Mouse (Mus musculus) regulatory T cell (primary cell): ENCODE data around the gene Tlr6.

Experiments
- in situ Hi-C: fragments of 300-600 bp; cut with MboI, MseI; formaldehyde crosslinking; loops from one replicate; pipeline ENCODE4 v1.15.1; 2025; ENCODE audit warnings: high pct_unique_total_duplicates

Tlr6 gene

GRCm38 (mm10) chr5:64932775-64933174 is 27.1 kb downstream of the Tlr6 start:
- in situ Hi-C loops: loop anchor here (5.0 kb wide), 1 partner anchor 45 kb away; no protein-coding TSS in a partner anchor

DNA sequence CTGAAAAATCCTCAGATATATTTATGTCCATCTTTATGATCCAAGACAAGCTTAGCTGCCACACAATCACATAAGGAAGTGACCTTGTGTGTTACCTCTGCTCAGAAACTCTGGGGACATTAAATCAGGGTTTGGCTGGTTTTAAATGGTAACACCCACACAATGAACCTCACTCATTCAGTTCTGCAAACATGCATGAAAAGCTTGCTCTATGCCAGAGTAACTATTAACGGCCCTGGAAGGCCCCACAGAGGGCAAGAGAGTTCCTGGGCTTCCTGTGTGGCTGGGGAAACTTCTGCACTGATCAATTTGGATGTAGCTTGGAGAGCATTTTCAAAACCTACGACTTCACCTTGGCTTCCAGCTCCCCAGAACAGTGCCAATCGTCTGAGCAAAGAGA is 27.7 kb downstream of the Tlr6 start:
- in situ Hi-C loops: loop anchor here (5.0 kb wide), 1 partner anchor 45 kb away; no protein-coding TSS in a partner anchor

- in situ Hi-C loops: no loop called here
Observed at GRCm38 (mm10) chr5:64922891-64923381, 37.0 kb downstream of the Tlr6 start.

- in situ Hi-C loops: no loop called here
Observed at GRCm38 (mm10) chr5:64918616-64919597, 41.0 kb downstream of the Tlr6 start.

GRCm38 (mm10) chr5:64917721-64918120 is 42.2 kb downstream of the Tlr6 start:
- in situ Hi-C loops: no loop called here

DNA sequence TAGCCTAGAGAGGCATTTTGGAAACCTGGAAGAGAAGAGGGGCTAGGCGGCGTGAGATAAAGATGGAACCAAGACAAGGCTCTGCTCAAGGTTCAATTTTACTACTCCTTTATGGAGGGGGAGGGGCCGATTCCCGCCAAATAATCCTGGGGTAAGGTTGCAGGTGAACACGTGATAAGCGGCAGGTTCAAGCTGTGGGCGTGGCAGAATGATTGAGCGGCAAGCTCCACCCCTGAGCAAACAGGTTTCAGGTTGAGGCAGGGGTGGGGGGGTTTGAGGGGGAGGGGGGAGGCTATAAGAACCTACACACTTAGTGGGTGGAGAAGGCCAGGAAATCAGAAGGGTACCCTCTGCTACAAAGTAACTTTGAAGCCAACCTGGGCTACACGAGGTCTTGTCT is 42.7 kb downstream of the Tlr6 start:
- in situ Hi-C loops: no loop called here

GRCm38 (mm10) chr5:64908585-64909284 is 51.2 kb downstream of the Tlr6 start:
- in situ Hi-C loops: no loop called here

- in situ Hi-C loops: no loop called here
Observed at GRCm38 (mm10) chr5:64907906-64908305, 52.0 kb downstream of the Tlr6 start.

- in situ Hi-C loops: no loop called here
Observed at GRCm38 (mm10) chr5:64905516-64906271, 54.2 kb downstream of the Tlr6 start.
